Mouse (Mus musculus): ENCODE measurements around the gene Slc22a1. TPM values are rescaled to one million over a fixed set of nuclear protein-coding genes. Genes with fewer than 3 reads are reported as not detected.

The Slc22a1 gene
- polyA plus RNA-seq, 1 experiment from 2014 or later = 0.10 TPM

Other genes starting within 250 kb of the Slc22a1 start
- gene Slc22a3, start 168.1 kb downstream of the Slc22a1 start, polyA plus RNA-seq (2014; fragmentation: Nextera tagmentation; extraction: Ambion mirVana) = 4.1 TPM in 2 replicates
- not detected in 2 replicates for gene Slc22a2, start 91.7 kb downstream of the Slc22a1 start, polyA plus RNA-seq (2014; fragmentation: Nextera tagmentation; extraction: Ambion mirVana)
- 41.8 and 43.7 TPM in 2 replicates for gene Igf2r, start 93.8 kb upstream of the Slc22a1 start, polyA plus RNA-seq (2014; fragmentation: Nextera tagmentation; extraction: Ambion mirVana)
- gene Mas1, start 192.3 kb upstream of the Slc22a1 start, polyA plus RNA-seq (2014; fragmentation: Nextera tagmentation; extraction: Ambion mirVana) = 0.25 and 0.36 TPM in 2 replicates
- gene Mrgprh, start 200.2 kb upstream of the Slc22a1 start, polyA plus RNA-seq (2014; fragmentation: Nextera tagmentation; extraction: Ambion mirVana) = not detected in 2 replicates
- gene Pnldc1, start 234.4 kb upstream of the Slc22a1 start, polyA plus RNA-seq (2014; fragmentation: Nextera tagmentation; extraction: Ambion mirVana) = 1.8 and 1.9 TPM in 2 replicates
- 549 and 610 TPM in 2 replicates for gene Tcp1, start 239.9 kb upstream of the Slc22a1 start, polyA plus RNA-seq (2014; fragmentation: Nextera tagmentation; extraction: Ambion mirVana)
- gene Mrpl18, start 240.5 kb upstream of the Slc22a1 start, polyA plus RNA-seq (2014; fragmentation: Nextera tagmentation; extraction: Ambion mirVana) = 256 and 263 TPM in 2 replicates